Mouse (Mus musculus) MEL-GATA-1-ER (cell line): ENCODE results near the gene U2af1l4.

Experiments used
- DNase-seq: peaks from one replicate; pipeline ENCODE4 v3.0.0-alpha.2; 2012; ENCODE audit warnings: low read depth; ENCODE audit errors: extremely low read depth

U2af1l4 gene

GRCm38 (mm10) chr7:30586455-30587020 is 23.4 kb downstream of the U2af1l4 start:
- DNase-seq, result no peak

DNA sequence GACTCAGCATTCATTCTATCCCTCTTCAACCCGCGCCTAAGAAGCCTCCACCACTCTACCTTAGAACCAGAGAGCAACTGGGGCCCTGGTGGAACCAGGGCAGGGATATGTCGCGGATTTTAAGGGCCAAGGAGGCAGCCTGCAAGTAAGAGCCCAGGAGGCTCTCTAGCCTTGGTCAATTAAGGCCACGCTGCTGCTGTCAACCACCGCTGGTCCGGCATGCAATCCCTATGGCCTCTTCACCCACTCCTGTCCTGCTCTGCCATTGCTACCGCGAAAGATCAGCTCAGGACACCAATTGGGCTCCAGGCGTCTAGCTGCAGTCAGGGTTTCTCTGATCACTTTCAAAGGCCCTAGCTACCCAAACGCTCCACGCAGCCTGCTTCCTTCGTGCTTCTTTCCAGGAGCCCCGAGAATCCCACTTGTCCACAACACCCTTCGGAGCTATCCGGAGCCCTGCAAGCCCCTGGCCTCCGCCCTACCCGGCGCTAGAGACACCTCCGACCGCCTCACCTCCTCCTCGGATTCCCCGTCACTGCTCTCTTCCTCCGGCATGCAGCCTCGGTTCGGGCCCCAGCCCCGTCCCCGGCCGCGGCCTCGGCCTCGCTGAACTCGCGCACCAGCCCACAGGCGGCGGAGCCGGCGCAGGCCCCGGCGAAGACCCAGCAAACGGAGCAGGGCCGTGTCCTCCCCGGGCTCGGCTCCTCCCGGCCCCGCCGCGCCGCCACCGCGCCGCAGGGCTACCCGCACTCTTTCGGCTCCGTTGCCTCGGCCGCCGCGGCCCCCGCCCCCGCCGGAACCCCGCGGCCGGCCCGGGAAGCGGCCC is 25.0 kb downstream of the U2af1l4 start:
- no peak for DNase-seq

DNA sequence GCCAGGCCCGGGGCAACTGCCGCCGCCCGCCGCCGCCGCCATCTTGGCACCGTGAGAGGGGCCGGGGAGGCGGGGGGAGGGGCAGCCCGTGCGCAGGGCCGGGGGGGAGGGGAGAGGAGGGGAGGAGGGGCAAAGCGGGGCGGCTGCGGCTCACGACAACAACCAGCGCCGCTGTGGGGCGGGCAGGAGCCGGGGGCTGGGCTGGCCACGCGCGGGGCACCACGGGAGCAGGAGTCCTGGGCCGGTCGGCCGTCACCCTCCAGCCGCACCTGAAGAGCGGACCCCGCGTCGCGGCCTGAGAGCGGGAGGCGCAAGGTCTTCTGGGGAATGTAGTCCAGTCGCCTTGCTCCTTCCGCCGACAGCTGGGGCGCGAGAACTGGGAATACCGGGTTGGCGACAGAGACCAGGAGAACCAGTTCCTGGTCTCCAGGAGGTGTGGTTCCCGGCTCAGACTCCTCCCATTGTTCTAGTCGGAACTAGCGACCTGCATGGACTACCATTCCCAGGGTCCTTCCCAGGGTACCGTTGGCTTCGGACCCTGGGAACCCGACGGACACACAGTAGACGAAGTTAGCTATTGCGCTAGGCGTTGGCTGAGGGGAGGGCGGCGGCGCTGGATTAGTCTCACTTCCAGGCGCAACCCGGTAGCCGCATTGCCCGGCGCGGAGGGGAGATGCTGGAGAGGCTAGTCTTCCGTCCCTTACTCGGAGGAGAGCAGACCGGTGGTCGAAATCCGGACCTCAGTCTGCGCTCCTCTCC is 25.8 kb downstream of the U2af1l4 start, which contains the start of gene Kmt2b:
TSS of gene Kmt2b (minus strand) at position 51 of the 759 bp plus-strand sequence.
- DNase-seq, result peak; percentile 92

DNA sequence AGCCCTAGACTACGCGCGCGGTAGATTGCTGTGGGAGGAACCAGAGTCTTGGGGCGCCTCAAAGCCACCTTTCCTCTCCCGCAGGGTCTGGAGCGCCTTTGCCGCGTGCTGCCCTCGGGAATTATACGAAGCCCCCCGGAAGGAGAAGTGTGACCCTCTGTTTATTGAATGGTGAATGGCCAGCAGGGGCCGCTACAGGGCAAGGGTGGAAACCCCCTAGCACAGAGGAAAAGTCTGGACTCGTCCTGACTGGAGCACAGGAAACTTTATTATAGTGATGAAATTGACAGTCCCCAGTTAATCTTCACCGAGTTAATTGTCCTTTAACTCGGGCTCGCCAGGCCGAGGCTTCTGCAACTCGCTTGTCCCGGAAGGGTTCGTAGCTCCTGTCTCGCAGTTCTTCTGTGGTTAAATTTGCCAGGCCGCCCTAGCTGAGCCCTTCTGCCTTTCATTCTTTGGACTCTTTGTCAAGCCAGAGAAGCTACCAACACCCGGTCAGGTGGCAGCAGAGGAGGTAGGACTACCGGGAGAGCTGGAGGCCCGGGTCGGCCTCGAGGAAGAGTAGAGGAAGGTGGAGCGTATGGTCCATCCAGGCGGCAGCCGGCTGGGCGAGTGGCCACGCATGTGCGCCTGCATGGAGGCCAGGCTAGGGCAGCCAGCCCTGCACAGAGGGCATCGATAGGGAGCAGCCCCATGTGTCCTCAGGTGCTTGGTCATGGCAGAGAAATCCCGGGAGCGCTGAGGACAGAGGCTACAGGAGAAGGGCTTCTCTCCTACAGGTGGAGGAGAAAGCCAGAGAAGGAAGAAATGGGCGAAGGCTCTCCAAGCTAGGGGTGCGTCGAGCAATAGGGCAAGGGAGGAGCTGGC is 26.6 kb downstream of the U2af1l4 start:
- peak; percentile 57 for DNase-seq

GRCm38 (mm10) chr7:30590927-30591604 is 28.0 kb downstream of the U2af1l4 start:
- no peak for DNase-seq

GRCm38 (mm10) chr7:30591605-30591951 is 28.5 kb downstream of the U2af1l4 start:
- no peak for DNase-seq

DNA sequence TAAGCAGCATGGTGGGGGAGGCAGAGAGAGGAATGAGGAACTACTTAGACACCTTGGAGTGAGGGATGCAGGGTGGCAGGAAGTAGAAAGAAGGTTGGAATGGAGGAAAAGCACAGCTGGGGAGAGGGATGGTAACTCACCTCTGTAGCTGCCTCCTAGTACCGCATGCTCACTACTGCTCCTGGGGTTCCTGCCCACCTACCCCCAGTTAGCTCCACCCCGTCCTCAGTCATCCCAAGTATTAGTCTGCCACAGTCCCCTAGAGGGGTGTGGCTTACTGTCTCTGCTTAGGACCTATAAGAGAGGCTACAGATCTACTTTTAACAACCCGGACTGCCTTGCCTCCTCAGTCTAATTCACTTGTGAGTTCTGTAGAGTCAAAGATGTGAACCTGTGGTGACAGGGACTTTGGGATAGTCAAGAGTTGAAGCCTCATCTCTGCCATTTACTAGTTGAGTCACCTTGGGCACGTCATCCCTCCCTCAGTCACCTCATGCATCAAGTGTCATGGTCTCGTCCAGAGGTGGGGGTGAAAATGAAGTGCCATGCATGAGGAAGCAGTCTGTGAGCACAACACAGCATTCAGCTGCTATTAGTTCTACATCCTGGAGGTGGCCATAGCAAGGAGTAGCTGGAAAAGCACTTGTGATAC is 29.8 kb downstream of the U2af1l4 start:
- peak; percentile 81 for DNase-seq

- no peak for DNase-seq
These were observed 30.7 kb downstream of the U2af1l4 start for GRCm38 (mm10) chr7:30593579-30594509.

- peak; percentile 36 for DNase-seq
These were observed 31.5 kb downstream of the U2af1l4 start for GRCm38 (mm10) chr7:30594510-30595024.

DNA sequence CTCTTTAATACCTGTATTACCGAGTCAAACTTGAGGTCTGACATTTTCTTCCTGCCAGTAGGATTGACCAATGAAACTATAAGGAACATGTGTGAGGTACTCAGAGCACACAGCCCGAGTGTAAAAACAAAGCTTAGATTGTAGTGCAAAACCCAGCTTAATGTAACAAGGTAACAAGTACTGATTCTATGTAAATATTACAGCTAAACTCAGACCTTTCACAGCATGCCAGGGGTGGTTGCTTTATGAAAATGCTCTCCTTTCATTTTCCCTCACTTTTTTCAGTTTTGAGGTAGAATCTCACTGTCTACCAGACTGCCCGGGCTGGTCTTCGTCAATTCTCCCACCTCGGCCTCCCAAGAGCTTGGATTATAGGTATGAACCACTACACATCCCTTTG is 33.0 kb downstream of the U2af1l4 start:
- no peak for DNase-seq

GRCm38 (mm10) chr7:30596811-30597210 is 33.7 kb downstream of the U2af1l4 start:
- DNase-seq, result no peak

GRCm38 (mm10) chr7:30598786-30599185 is 35.7 kb downstream of the U2af1l4 start, which contains the start of gene Zbtb32:
Zbtb32 (minus strand) TSS chr7:30598909.
- no peak for DNase-seq

DNA sequence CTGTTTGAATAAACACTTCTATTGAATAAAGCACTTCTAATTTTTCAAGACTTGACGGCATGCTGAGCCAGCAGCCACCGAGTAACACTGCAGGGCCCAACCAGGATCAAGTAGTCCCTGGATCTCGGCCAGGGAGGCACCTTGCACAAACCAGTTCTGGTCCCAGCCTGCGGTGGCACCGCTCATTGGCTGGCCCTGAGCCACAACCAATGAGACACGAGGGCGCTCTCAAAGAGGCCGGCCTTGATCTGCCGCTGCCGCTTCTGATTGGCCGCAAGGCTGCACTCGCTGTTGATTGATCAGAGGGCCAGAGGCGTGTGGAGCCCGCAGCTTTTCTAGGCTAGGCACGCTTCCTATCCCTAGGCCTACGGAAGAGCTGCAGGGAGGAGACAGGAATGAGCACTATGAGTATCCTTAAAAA is 36.8 kb downstream of the U2af1l4 start:
- DNase-seq, result peak; percentile 96

- DNase-seq, result no peak
These were observed 37.5 kb downstream of the U2af1l4 start for GRCm38 (mm10) chr7:30600651-30601050.

DNA sequence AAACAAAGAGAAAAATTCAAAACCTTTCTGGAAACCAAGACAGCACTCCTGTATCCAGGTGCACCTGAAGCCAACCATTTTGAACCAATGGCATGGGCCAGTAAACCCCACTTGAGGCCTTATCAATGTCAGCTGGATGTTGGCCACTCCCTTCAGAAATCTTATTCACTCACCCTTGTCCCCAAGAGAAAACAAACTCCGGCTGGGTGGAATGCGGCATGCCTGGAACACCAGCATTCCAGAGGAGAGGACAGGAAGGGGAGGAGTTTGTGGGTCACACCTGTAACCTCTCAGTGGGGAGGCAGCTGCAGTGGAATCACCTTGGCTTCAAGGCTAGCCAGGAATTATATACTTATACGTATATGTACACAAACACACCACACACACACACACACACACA is 39.5 kb downstream of the U2af1l4 start:
- DNase-seq, result no peak

DNA sequence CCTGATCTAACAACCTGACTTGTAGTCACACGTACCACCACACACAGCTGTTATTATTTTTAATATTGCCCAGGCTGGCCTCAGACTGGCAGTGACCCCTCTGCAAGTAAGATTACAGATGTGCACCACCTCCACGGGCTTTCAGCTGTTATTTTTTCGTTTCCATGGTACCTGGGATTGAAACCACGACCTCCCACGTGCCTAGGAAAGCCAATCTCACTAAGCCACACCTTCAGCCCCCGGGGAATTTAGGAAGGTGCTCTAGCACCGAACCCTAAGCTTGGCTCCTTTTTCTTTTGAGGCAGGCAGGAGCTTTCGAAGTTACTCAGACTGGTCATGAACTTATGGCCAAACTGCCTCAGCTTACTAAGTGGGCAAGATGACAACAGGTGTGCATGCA is 41.3 kb downstream of the U2af1l4 start:
- DNase-seq, result no peak

- no peak for DNase-seq
These were observed 41.8 kb downstream of the U2af1l4 start for GRCm38 (mm10) chr7:30604944-30605343.

GRCm38 (mm10) chr7:30607706-30608309 is 44.7 kb downstream of the U2af1l4 start:
- DNase-seq, result peak; percentile 35
